Mouse (Mus musculus): ENCODE results near the gene Gm5938.

Gene Gm5938

DNA sequence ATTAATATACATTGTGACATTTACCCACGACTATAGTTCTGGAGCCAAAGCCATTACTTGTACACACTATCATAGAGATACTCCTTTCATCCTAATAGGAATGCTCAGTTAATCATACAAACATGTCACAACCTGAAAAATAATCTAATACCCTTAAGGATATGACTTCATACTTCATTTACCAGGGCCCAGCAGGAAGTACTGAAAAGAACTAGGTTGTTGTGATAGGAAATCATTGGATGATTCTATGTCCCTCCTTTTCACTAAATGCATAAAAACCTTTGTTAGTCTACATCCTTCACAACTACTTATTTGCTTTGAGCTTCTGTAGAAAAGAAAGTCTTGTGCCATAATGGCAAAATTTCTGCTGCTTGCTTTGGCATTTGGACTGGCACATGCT, at the start of gene Gm5938:
Gene Gm5938 (plus strand): TSS at position 301 of the 400 bp plus-strand sequence.
- no peak for DNase-seq (ENCODE audit: low spot score in 2 of 2)

DNA sequence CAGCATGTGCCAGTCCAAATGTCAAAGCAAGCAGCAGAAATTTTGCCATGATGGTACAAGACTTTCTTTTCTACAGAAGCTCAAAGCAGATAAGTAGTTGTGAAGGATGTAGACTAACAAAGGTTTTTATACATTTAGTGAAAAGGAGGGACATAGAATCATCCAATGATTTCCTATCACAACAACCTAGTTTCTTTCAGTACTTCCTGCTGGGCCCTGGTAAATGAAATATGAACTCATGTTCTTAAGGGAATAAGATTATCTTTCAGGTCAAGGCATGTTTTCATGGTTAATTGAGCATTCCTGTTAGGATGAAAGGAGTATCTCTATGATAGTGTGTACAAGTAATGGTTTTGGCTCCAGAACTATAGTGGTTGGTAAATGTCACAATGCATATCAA, 34.0 kb upstream of the Gm5938 start, which contains the start of gene Obp1a:
Gene Obp1a (minus strand): TSS at position 101 of the 400 bp plus-strand sequence.
- no peak for DNase-seq (ENCODE audit: low spot score in 2 of 2)
